Mouse (Mus musculus): ENCODE data around the gene Chd4. TPM values are rescaled to one million over a fixed set of nuclear protein-coding genes. Genes with fewer than 3 reads are reported as not detected.

Chd4 gene
- total and polyA plus RNA-seq, 3 experiments: 93.0 to 232 (median 173) TPM

- no peak overlapping the region for H3K9ac ChIP-seq (ENCODE audit: control insufficient read depth, low read depth, low read length, poor library complexity, severe bottlenecking)
- H3K36me3 ChIP-seq (ENCODE audit: control insufficient read depth in 1 of 2, insufficient read depth in 2 of 2, low read length in 2 of 2): peaks cover 0 to 2% of the 10 kb centered on the region in 2 experiments; a peak in 2 of 4 replicates
- H3K79me2 ChIP-seq (ENCODE audit: control insufficient read depth, insufficient read depth, low read length, poor library complexity): no peaks in the 10 kb centered on the region; the same call in 1 of the 2 replicates
- peaks cover under 1 to 1% of the 10 kb centered on the region in 2 experiments; a peak in 2 of 4 replicates for H3K4me1 ChIP-seq (ENCODE audit: control insufficient read depth in 1 of 2, insufficient read depth in 2 of 2, low read length in 2 of 2)
- no peaks in the 10 kb centered on the region for H3K9me3 ChIP-seq (replicated peaks; ENCODE audit: insufficient read depth, low read length)
- TF ChIP-seq E2F4 (IDR thresholded peaks at IDR 0.05; ENCODE audit: borderline replicate concordance, low read depth, low read length): no peak
- TF ChIP-seq ZNF384 (IDR thresholded peaks at IDR 0.05; ENCODE audit: low read depth, low read length): 0 out of 2 replicates have a peak, but pooled peaks have one; percentile 20
- peak; percentile 91 for TF ChIP-seq ZC3H11A (IDR thresholded peaks at IDR 0.05; ENCODE audit: low read depth, low read length)
- peak; percentile 96 for TF ChIP-seq MYC (IDR thresholded peaks at IDR 0.05; ENCODE audit: low read depth, low read length)
- TF ChIP-seq CHD2 (IDR thresholded peaks at IDR 0.05; ENCODE audit: low read length): no peak
- TF ChIP-seq CTCF (IDR thresholded peaks at IDR 0.05 in 2 of 3, conservative IDR thresholded peaks at IDR 0.05 in 1 of 3; ENCODE audit: control insufficient read depth in 1 of 3, insufficient read depth in 1 of 3, low read depth in 2 of 3, low read length in 3 of 3, poor library complexity in 1 of 3, severe bottlenecking in 1 of 3): peak; percentile 64 to 97 (median 89)
- TF ChIP-seq JUND (IDR thresholded peaks at IDR 0.05; ENCODE audit: low read depth, low read length): 0 out of 2 replicates have a peak, but pooled peaks have one; percentile 15
- no peak for TF ChIP-seq NRF1 (IDR thresholded peaks at IDR 0.05; ENCODE audit: insufficient read depth, low read depth, low read length, poor library complexity, severe bottlenecking)
- TF ChIP-seq MAX (IDR thresholded peaks at IDR 0.05; ENCODE audit: low read length): peak; percentile 64
- peak; percentile 47; the same call in 1 of the 2 replicates for TF ChIP-seq MXI1 (IDR thresholded peaks at IDR 0.05; ENCODE audit: low read depth, low read length)
- TF ChIP-seq SIN3A (IDR thresholded peaks at IDR 0.05; ENCODE audit: low read length): peak; percentile 72
- no peak for TF ChIP-seq ZKSCAN1 (IDR thresholded peaks at IDR 0.05; ENCODE audit: low read depth, low read length)
- TF ChIP-seq RAD21 (IDR thresholded peaks at IDR 0.05; ENCODE audit: low read depth, low read length): peak; percentile 97
- peak; percentile 92 for TF ChIP-seq SMC3 (IDR thresholded peaks at IDR 0.05; ENCODE audit: low read depth, low read length)
- TF ChIP-seq POLR2AphosphoS5 (IDR thresholded peaks at IDR 0.05; ENCODE audit: borderline replicate concordance, low read depth, low read length): no peak
- peak; percentile 83 for DNase-seq (ENCODE audit: low read depth, low spot score)
- no peak overlapping the region for H3K4me3 ChIP-seq (ENCODE audit: control insufficient read depth in 1 of 2, insufficient read depth in 1 of 2, low read depth in 2 of 2, low read length in 2 of 2)
- no peaks in the 10 kb centered on the region for H3K27me3 ChIP-seq (ENCODE audit: control insufficient read depth in 1 of 2, insufficient read depth in 2 of 2, low read length in 2 of 2)
- H3K27ac ChIP-seq (ENCODE audit: control insufficient read depth, low read depth, low read length): no peak overlapping the region
Observed at GRCm38 (mm10) chr6:125084424-125084823, 11.4 kb upstream of the Chd4 start.

GRCm38 (mm10) chr6:125087937-125088336 lies 7.8 kb upstream of the Chd4 start:
- H3K4me1 ChIP-seq (ENCODE audit: control insufficient read depth in 1 of 2, insufficient read depth in 2 of 2, low read length in 2 of 2): peaks cover 5 to 15% of the 10 kb centered on the region in 2 experiments
- no peaks in the 10 kb centered on the region; the same call in 1 of the 2 replicates for H3K79me2 ChIP-seq (ENCODE audit: control insufficient read depth, insufficient read depth, low read length, poor library complexity)
- no peak overlapping the region for H3K9ac ChIP-seq (ENCODE audit: control insufficient read depth, low read depth, low read length, poor library complexity, severe bottlenecking)
- TF ChIP-seq NRF1 (IDR thresholded peaks at IDR 0.05; ENCODE audit: insufficient read depth, low read depth, low read length, poor library complexity, severe bottlenecking) (no peak), BHLHE40 (IDR thresholded peaks at IDR 0.05; ENCODE audit: borderline replicate concordance, low read depth, low read length) (no peak), RAD21 (IDR thresholded peaks at IDR 0.05; ENCODE audit: low read depth, low read length) (no peak), USF2 (IDR thresholded peaks at IDR 0.05; ENCODE audit: borderline replicate concordance in 1 of 2, insufficient read depth in 1 of 2, low read depth in 1 of 2, low read length in 2 of 2) (no peak), GATA1 (IDR thresholded peaks at IDR 0.05; ENCODE audit: low read depth, low read length) (no peak), MEF2A (IDR thresholded peaks at IDR 0.05; ENCODE audit: extremely low read depth, insufficient replicate concordance, low read depth, low read length, poor library complexity, severe bottlenecking) (no peak), ELF1 (IDR thresholded peaks at IDR 0.05; ENCODE audit: low read depth, low read length) (no peak), ZC3H11A (IDR thresholded peaks at IDR 0.05; ENCODE audit: low read depth, low read length) (no peak), TAL1 (IDR thresholded peaks at IDR 0.05; ENCODE audit: low read length) (no peak), SIN3A (IDR thresholded peaks at IDR 0.05; ENCODE audit: low read length) (no peak), MAZ (IDR thresholded peaks at IDR 0.05; ENCODE audit: low read depth, low read length) (no peak)
- DNase-seq (ENCODE audit: low read depth, low spot score): no peak
- peak overlapping the region; percentile 58; the same call in 1 of the 2 replicates for H3K27ac ChIP-seq (ENCODE audit: control insufficient read depth, low read depth, low read length)
- no peak overlapping the region for H3K4me3 ChIP-seq (ENCODE audit: control insufficient read depth in 1 of 2, insufficient read depth in 1 of 2, low read depth in 2 of 2, low read length in 2 of 2)
- H3K9me3 ChIP-seq (replicated peaks; ENCODE audit: insufficient read depth, low read length): no peaks in the 10 kb centered on the region
- H3K36me3 ChIP-seq (ENCODE audit: control insufficient read depth in 1 of 2, insufficient read depth in 2 of 2, low read length in 2 of 2): peaks cover 0 to 14% of the 10 kb centered on the region in 2 experiments; a peak in 2 of 4 replicates
- no peaks in the 10 kb centered on the region for H3K27me3 ChIP-seq (ENCODE audit: control insufficient read depth in 1 of 2, insufficient read depth in 2 of 2, low read length in 2 of 2)
